In the genomic region with DNA sequence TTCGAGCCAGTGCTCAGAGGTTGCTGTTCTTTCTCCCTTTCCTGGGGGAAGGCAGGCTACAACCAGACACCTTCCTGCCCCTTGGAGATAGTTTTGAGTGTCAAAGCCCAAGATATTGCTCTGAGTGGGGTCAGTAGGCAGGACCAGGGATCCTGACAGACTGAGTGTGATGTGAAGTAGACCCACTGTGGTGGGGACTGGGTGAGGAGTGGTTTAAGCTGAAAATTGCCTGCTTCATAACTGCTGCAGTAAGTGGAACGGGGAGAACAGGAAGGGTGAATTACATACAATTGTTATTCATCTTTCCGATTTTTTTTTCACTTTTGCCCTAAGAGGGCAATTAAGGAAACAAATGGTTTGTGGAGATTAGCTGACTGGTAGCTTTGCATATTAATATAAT, we compare ENCODE assay signal across 16 mouse cellular contexts.
A peak's percentile ranks its signal among the peaks of the same experiment; 100 is the strongest.
DNase-seq lines count a peak whose midpoint lies in the region; ATAC-seq and TF ChIP-seq lines count a peak whose summit lies in the region.
"Had no signal": no experiment of that assay in that cellular context is flagged by ENCODE, and none has a peak within 500 bp of the region (broad histone marks: within the 10 kb centered on the region; RNA-seq: fewer than 3 reads in every experiment).

No protein-coding gene starts in this region.

- peaks cover 11% of the 10 kb centered on the region; the same call in 1 of the 2 replicates for H3K4me1 ChIP-seq in heart, embryonic 13.5 days
- H3K4me1 ChIP-seq in forebrain, embryonic 11.5 days (replicated peaks; ENCODE audit: control insufficient read depth, insufficient read depth, low read length), result peaks cover 6% of the 10 kb centered on the region; the same call in 1 of the 2 replicates
- no peaks in the 10 kb centered on the region for H3K4me1 ChIP-seq in forebrain, postnatal 0 days (ENCODE audit: insufficient read depth)
- H3K4me1 ChIP-seq in midbrain, embryonic 13.5 days (replicated peaks), result peaks cover 12% of the 10 kb centered on the region
- H3K4me1 ChIP-seq: stomach, embryonic 15.5 days had no signal

- WGBS in heart, embryonic 13.5 days, result 34% methylated on average over 3 of the region's 3 CpGs
- 39% methylated on average over 3 of the region's 3 CpGs for WGBS in forebrain, embryonic 11.5 days
- 40% methylated on average over 3 of the region's 3 CpGs for WGBS in forebrain, postnatal 0 days
- 36% methylated on average over 3 of the region's 3 CpGs for WGBS in midbrain, embryonic 13.5 days

- H3K27ac ChIP-seq in heart, embryonic 13.5 days (replicated peaks), result peak overlapping the region; percentile 61
- peak overlapping the region; percentile 66 for H3K27ac ChIP-seq in forebrain, embryonic 11.5 days (ENCODE audit: low read depth, low read length)
- H3K27ac ChIP-seq in forebrain, postnatal 0 days (ENCODE audit: low read depth, low read length), result no peak overlapping the region
- H3K27ac ChIP-seq in midbrain, embryonic 13.5 days, result peak overlapping the region; percentile 65
- H3K27ac ChIP-seq: kidney, postnatal 0 days; stomach, embryonic 15.5 days had no signal

- H3K27me3 ChIP-seq in heart, embryonic 13.5 days (replicated peaks), result no peaks in the 10 kb centered on the region
- no peaks in the 10 kb centered on the region for H3K27me3 ChIP-seq in forebrain, embryonic 11.5 days (ENCODE audit: control insufficient read depth, insufficient read depth, low read length)
- H3K27me3 ChIP-seq in forebrain, postnatal 0 days (ENCODE audit: insufficient read depth, low read length), result no peaks in the 10 kb centered on the region
- no peaks in the 10 kb centered on the region for H3K27me3 ChIP-seq in midbrain, embryonic 13.5 days
- H3K27me3 ChIP-seq: stomach, embryonic 15.5 days had no signal

- ATAC-seq in heart, embryonic 13.5 days (ENCODE audit: extremely low read depth, insufficient number of reproducible peaks, low FRiP score, low TSS enrichment), result no peak
- ATAC-seq in forebrain, embryonic 11.5 days (replicated peaks; ENCODE audit: low FRiP score), result peak; percentile 76
- peak; percentile 32; the same call in 1 of the 2 replicates for ATAC-seq in forebrain, postnatal 0 days
- ATAC-seq in midbrain, embryonic 13.5 days, result peak; percentile 81

- H3K4me2 ChIP-seq in heart, embryonic 13.5 days, result peak overlapping the region; percentile 11; the same call in 1 of the 2 replicates
- H3K4me2 ChIP-seq in forebrain, embryonic 11.5 days (ENCODE audit: low read depth, low read length, severe bottlenecking), result peak overlapping the region; percentile 8; the same call in 1 of the 2 replicates
- peak overlapping the region; percentile 21; the same call in 1 of the 2 replicates for H3K4me2 ChIP-seq in forebrain, postnatal 0 days (ENCODE audit: low read depth)
- H3K4me2 ChIP-seq in midbrain, embryonic 13.5 days (replicated peaks), result peak overlapping the region; percentile 35
- H3K4me2 ChIP-seq: stomach, embryonic 15.5 days had no signal

- no peaks in the 10 kb centered on the region for H3K36me3 ChIP-seq in heart, embryonic 13.5 days
- H3K36me3 ChIP-seq in forebrain, embryonic 11.5 days (ENCODE audit: control insufficient read depth, insufficient read depth, low read length), result no peaks in the 10 kb centered on the region
- no peaks in the 10 kb centered on the region for H3K36me3 ChIP-seq in forebrain, postnatal 0 days (ENCODE audit: insufficient read depth)
- no peaks in the 10 kb centered on the region for H3K36me3 ChIP-seq in midbrain, embryonic 13.5 days
- H3K36me3 ChIP-seq: stomach, embryonic 15.5 days had no signal

- H3K9me3 ChIP-seq in heart, embryonic 13.5 days, result no peaks in the 10 kb centered on the region
- no peaks in the 10 kb centered on the region for H3K9me3 ChIP-seq in forebrain, embryonic 11.5 days (ENCODE audit: control insufficient read depth, low read length)
- no peaks in the 10 kb centered on the region for H3K9me3 ChIP-seq in forebrain, postnatal 0 days (ENCODE audit: low read length)
- no peaks in the 10 kb centered on the region for H3K9me3 ChIP-seq in midbrain, embryonic 13.5 days
- H3K9me3 ChIP-seq: stomach, embryonic 15.5 days had no signal

- H3K4me3 ChIP-seq in heart, embryonic 13.5 days, result no peak overlapping the region
- H3K4me3 ChIP-seq in forebrain, embryonic 11.5 days (ENCODE audit: low read depth, low read length), result no peak overlapping the region
- no peak overlapping the region for H3K4me3 ChIP-seq in forebrain, postnatal 0 days (ENCODE audit: low read depth, low read length)
- H3K4me3 ChIP-seq in midbrain, embryonic 13.5 days (replicated peaks), result no peak overlapping the region
- H3K4me3 ChIP-seq: stomach, embryonic 15.5 days had no signal

- H3K9ac ChIP-seq in heart, embryonic 13.5 days, result no peak overlapping the region
- H3K9ac ChIP-seq in forebrain, embryonic 11.5 days (ENCODE audit: low read length), result no peak overlapping the region
- H3K9ac ChIP-seq in forebrain, postnatal 0 days, result no peak overlapping the region
- no peak overlapping the region for H3K9ac ChIP-seq in midbrain, embryonic 13.5 days (replicated peaks)
- H3K9ac ChIP-seq: stomach, embryonic 15.5 days had no signal

- TF ChIP-seq CTCF in forebrain, postnatal 0 days (IDR thresholded peaks at IDR 0.05; ENCODE audit: low read depth), result no peak

- DNase-seq in heart, adult 18-20 months, result no peak
- no peak for DNase-seq in forebrain, embryonic 11.5 days (ENCODE audit: low spot score)
- no peak for DNase-seq in forebrain, postnatal 0 days
- DNase-seq in left cerebral cortex, postnatal 36 days (ENCODE audit: low spot score in 2 of 2), result no peak
- no peak for DNase-seq in left cerebral cortex, postnatal 4 days
- no peak for DNase-seq in thymus, postnatal 4 days
- DNase-seq: adrenal gland, adult 2 months; cerebellum, postnatal 10 days; gastrocnemius, postnatal 14 days; layer of hippocampus, postnatal 36 days; lung, adult 2 months; thymus, adult 2 months had no signal

- intact Hi-C loops in left cerebral cortex, postnatal 36 days (cut with DNase I), result no loop called here
- intact Hi-C loops in left cerebral cortex, postnatal 4 days (cut with DNase I), result no loop called here
